Mouse (Mus musculus) ES-Bruce4 (cell line): ENCODE measurements around the gene Dkk3.

Experiments
- CTCF ChIP-seq: IDR thresholded peaks from one replicate; pipeline ENCODE4 v1.8.1; 2011; ENCODE audit warnings: low read depth, low read length
- POLR2A ChIP-seq: IDR thresholded peaks from one replicate; pipeline ENCODE4 v1.8.1; 2011; ENCODE audit warnings: low read length; ENCODE audit not compliant: insufficient read depth

GRCm38 (mm10) chr7:112157584-112158315 lies 1.1 kb downstream of the Dkk3 start:
- TF ChIP-seq POLR2A (no peak), CTCF (no peak)
